Comparison of ENCODE assay signal across 9 mouse cellular contexts in genomic region chr11:54867903-54868434, GRCm38 (mm10). TPM values are rescaled to one million over a fixed set of nuclear protein-coding genes. Genes with fewer than 3 reads are reported as not detected.
DNase-seq lines count a peak whose midpoint lies in the region; ATAC-seq and TF ChIP-seq lines count a peak whose summit lies in the region.
"Had no signal": no experiment of that assay in that cellular context is flagged by ENCODE, and none has a peak within 500 bp of the region (broad histone marks: within the 10 kb centered on the region; RNA-seq: fewer than 3 reads in every experiment).

No protein-coding gene starts in this region.

- peaks cover 16% of the 10 kb centered on the region for H3K36me3 ChIP-seq in heart, embryonic 11.5 days (ENCODE audit: control insufficient read depth, insufficient read depth, low read length)
- peaks cover 57% of the 10 kb centered on the region for H3K36me3 ChIP-seq in E14TG2a.4 (ENCODE audit: insufficient read depth, low read length)
- H3K36me3 ChIP-seq in forebrain, postnatal 0 days (ENCODE audit: insufficient read depth): peaks cover 31% of the 10 kb centered on the region
- peaks cover 40% of the 10 kb centered on the region for H3K36me3 ChIP-seq in liver, embryonic 15.5 days (replicated peaks)

- H3K27ac ChIP-seq in heart, embryonic 11.5 days (ENCODE audit: low read depth, low read length): no peak overlapping the region
- H3K27ac ChIP-seq in forebrain, postnatal 0 days (ENCODE audit: low read depth, low read length): no peak overlapping the region
- peak overlapping the region; percentile 3; the same call in 1 of the 2 replicates for H3K27ac ChIP-seq in liver, embryonic 15.5 days (replicated peaks)

- H3K9ac ChIP-seq in heart, embryonic 11.5 days (ENCODE audit: low read depth, low read length): no peak overlapping the region
- H3K9ac ChIP-seq in forebrain, postnatal 0 days: peak overlapping the region; percentile 98; the same call in 1 of the 2 replicates
- H3K9ac ChIP-seq in liver, embryonic 15.5 days: 0 out of 2 replicates have a peak overlapping the region, but pooled peaks have one; percentile 82

- intact Hi-C loops in heart, postnatal 14 days (cut with DNase I): loop anchor here (10.0 kb wide), 1 partner anchor 303 kb away; no protein-coding TSS in a partner anchor

- peak overlapping the region; percentile 64 for H3K4me2 ChIP-seq in heart, embryonic 11.5 days
- peak overlapping the region; percentile 62 for H3K4me2 ChIP-seq in forebrain, postnatal 0 days (ENCODE audit: low read depth)
- H3K4me2 ChIP-seq in liver, embryonic 15.5 days: peak overlapping the region; percentile 90

- no peaks in the 10 kb centered on the region for H3K9me3 ChIP-seq in heart, embryonic 11.5 days (replicated peaks; ENCODE audit: control insufficient read depth, low read length)
- H3K9me3 ChIP-seq in E14TG2a.4 (ENCODE audit: low read length): no peaks in the 10 kb centered on the region
- no peaks in the 10 kb centered on the region for H3K9me3 ChIP-seq in forebrain, postnatal 0 days (ENCODE audit: low read length)
- no peaks in the 10 kb centered on the region for H3K9me3 ChIP-seq in liver, embryonic 15.5 days (replicated peaks)

- no peak for TF ChIP-seq CTCF in E14TG2a.4 (conservative IDR thresholded peaks at IDR 0.05; ENCODE audit: low read length)
- no peak for TF ChIP-seq CTCF in forebrain, postnatal 0 days (IDR thresholded peaks at IDR 0.05; ENCODE audit: low read depth)

- WGBS in heart, embryonic 11.5 days (ENCODE audit: insufficient replicate concordance): 82% methylated on average over 3 of the region's 3 CpGs
- WGBS in forebrain, postnatal 0 days: 86% methylated on average over 3 of the region's 3 CpGs
- 50% methylated on average over 3 of the region's 3 CpGs for WGBS in liver, embryonic 15.5 days (ENCODE audit: insufficient replicate concordance)

- no peaks in the 10 kb centered on the region for H3K27me3 ChIP-seq in heart, embryonic 11.5 days (ENCODE audit: control insufficient read depth, insufficient read depth, low read length)
- H3K27me3 ChIP-seq in E14TG2a.4 (ENCODE audit: insufficient read depth, low read length): no peaks in the 10 kb centered on the region
- H3K27me3 ChIP-seq in forebrain, postnatal 0 days (ENCODE audit: insufficient read depth, low read length): no peaks in the 10 kb centered on the region
- H3K27me3 ChIP-seq in liver, embryonic 15.5 days: no peaks in the 10 kb centered on the region
- H3K27me3 ChIP-seq: Patski had no signal

- ATAC-seq in heart, embryonic 11.5 days (replicated peaks; ENCODE audit: insufficient number of reproducible peaks, low FRiP score, low TSS enrichment): no peak
- ATAC-seq in forebrain, postnatal 0 days: no peak
- no peak for ATAC-seq in liver, embryonic 15.5 days (ENCODE audit: insufficient read depth)
- ATAC-seq: Patski had no signal

- peak overlapping the region; percentile 88; the same call in 1 of the 2 replicates for H3K4me3 ChIP-seq in heart, embryonic 11.5 days (ENCODE audit: low read depth, low read length)
- peak overlapping the region; percentile 94 for H3K4me3 ChIP-seq in E14TG2a.4 (replicated peaks; ENCODE audit: low read length)
- H3K4me3 ChIP-seq in forebrain, postnatal 0 days (ENCODE audit: low read depth, low read length): no peak overlapping the region
- peak overlapping the region; percentile 74; the same call in 1 of the 2 replicates for H3K4me3 ChIP-seq in liver, embryonic 15.5 days (replicated peaks)

- H3K4me1 ChIP-seq in heart, embryonic 11.5 days (ENCODE audit: control insufficient read depth, insufficient read depth, low read length): peaks cover 11% of the 10 kb centered on the region
- peaks cover 58% of the 10 kb centered on the region for H3K4me1 ChIP-seq in E14TG2a.4 (replicated peaks; ENCODE audit: low read depth, low read length)
- H3K4me1 ChIP-seq in forebrain, postnatal 0 days (ENCODE audit: insufficient read depth): peaks cover 9% of the 10 kb centered on the region
- H3K4me1 ChIP-seq in liver, embryonic 15.5 days (replicated peaks): peaks cover 53% of the 10 kb centered on the region

- no peak for DNase-seq in heart, postnatal 14 days
- no peak for DNase-seq in forebrain, postnatal 0 days
- DNase-seq in layer of hippocampus, postnatal 14 days (ENCODE audit: low spot score in 2 of 2): no peak
- no peak for DNase-seq in cerebellum, adult 11-12 months
- no peak for DNase-seq in thymus, postnatal 25 days

RNA-seq across cellular contexts. Expression of gene Hint1, which starts 1.8 kb away (rescaled TPM):
- 632 and 639 TPM in 2 replicates for polyA plus RNA-seq in heart, embryonic 11.5 days (2014; fragmentation: Nextera tagmentation; extraction: Ambion mirVana)
- total RNA-seq in heart, postnatal 14 days (2021): 100 to 1,000 TPM; 259 to 264 TPM
- total RNA-seq in forebrain, postnatal 0 days (2014; rRNA removed): 622 and 776 TPM in 2 replicates
- 1,041 and 1,347 TPM in 2 replicates for polyA plus RNA-seq in forebrain, postnatal 0 days (2015; fragmentation: Nextera tagmentation; extraction: Ambion mirVana)
- polyA plus RNA-seq in liver, embryonic 15.5 days (2015; fragmentation: Nextera tagmentation; extraction: Ambion mirVana): 305 and 377 TPM in 2 replicates
- 100 to 1,000 TPM; 293 to 310 TPM for total RNA-seq in layer of hippocampus, postnatal 14 days (2021)

RNA-seq across cellular contexts. Expression of gene Lyrm7, which starts 7.3 kb away (rescaled TPM):
- 16.5 and 19.1 TPM in 2 replicates for polyA plus RNA-seq in heart, embryonic 11.5 days (2014; fragmentation: Nextera tagmentation; extraction: Ambion mirVana)
- 10 to 100 TPM; 28.0 to 29.4 TPM for total RNA-seq in heart, postnatal 14 days (2021)
- 4.0 and 7.1 TPM in 2 replicates for total RNA-seq in forebrain, postnatal 0 days (2014; rRNA removed)
- 11.3 and 12.2 TPM in 2 replicates for polyA plus RNA-seq in forebrain, postnatal 0 days (2015; fragmentation: Nextera tagmentation; extraction: Ambion mirVana)
- polyA plus RNA-seq in liver, embryonic 15.5 days (2015; fragmentation: Nextera tagmentation; extraction: Ambion mirVana): 2.6 and 4.1 TPM in 2 replicates
- total RNA-seq in layer of hippocampus, postnatal 14 days (2021): 10 to 100 TPM; 28.7 to 29.0 TPM

RNA-seq across cellular contexts. Expression of gene Gpx3, which starts 34.3 kb away (rescaled TPM):
- polyA plus RNA-seq in heart, embryonic 11.5 days (2014; fragmentation: Nextera tagmentation; extraction: Ambion mirVana): 1,579 and 1,713 TPM in 2 replicates
- total RNA-seq in heart, postnatal 14 days (2021): 100 to 1,000 TPM in 1 of 2 experiments, 10 to 100 TPM in 1; 93.6 to 153 TPM
- total RNA-seq in forebrain, postnatal 0 days (2014; rRNA removed): 7.1 and 16.0 TPM in 2 replicates
- polyA plus RNA-seq in forebrain, postnatal 0 days (2015; fragmentation: Nextera tagmentation; extraction: Ambion mirVana): 35.0 and 44.0 TPM in 2 replicates
- 43.1 and 43.3 TPM in 2 replicates for polyA plus RNA-seq in liver, embryonic 15.5 days (2015; fragmentation: Nextera tagmentation; extraction: Ambion mirVana)
- 1 to 10 TPM; 4.3 to 5.8 TPM for total RNA-seq in layer of hippocampus, postnatal 14 days (2021)
